Comparison of ENCODE assay signal across 11 mouse cellular contexts in the genomic region with DNA sequence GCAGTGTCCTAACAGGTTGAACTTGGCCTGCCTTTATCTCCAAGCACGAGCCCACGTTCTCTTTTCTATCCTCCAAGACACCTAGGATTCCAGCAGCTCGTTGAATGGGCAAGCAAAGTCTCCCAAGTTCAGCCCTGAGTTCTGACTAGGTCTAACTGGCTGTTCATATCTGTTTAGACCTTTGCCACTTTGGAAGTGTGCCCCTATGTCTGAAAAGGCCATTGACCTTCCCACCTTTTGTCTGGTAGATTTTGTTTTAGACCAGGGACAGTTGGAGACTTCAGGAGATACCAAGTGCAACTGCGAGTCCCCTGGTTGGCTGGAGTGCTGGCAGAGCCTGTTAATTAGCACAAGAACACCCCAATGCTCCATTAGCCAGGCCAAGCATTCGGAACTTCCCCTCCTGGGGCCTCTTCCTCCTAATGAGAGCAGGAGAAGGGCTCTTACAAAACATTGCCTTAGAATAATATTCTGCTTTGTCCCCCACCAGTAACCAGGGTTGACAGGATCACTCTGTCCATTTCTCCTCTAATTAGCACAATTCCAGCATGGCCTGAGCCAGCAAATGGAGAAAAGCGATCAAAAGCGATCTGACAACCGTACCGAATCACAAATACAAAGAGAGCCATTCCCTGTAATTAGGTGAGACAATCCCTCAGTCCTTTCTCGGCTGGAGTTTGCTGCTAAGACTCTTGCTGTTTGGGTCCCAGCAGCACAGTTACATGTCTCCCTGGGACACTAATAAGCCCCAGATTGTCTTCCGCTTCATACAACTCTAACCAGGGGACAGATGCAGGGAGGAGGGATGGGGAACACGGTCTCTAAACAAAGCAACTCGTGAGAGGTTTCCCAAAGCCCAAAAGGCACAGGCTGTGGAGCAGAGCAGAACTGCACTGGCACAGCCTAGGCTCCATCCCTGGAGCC. TPM values are rescaled to one million over a fixed set of nuclear protein-coding genes. Genes with fewer than 3 reads are reported as not detected.
DNase-seq lines count a peak whose midpoint lies in the region; ATAC-seq and TF ChIP-seq lines count a peak whose summit lies in the region.
"Had no signal": no experiment of that assay in that cellular context is flagged by ENCODE, and none has a peak within 500 bp of the region (broad histone marks: within the 10 kb centered on the region; RNA-seq: fewer than 3 reads in every experiment).

No protein-coding gene starts in this region.

- H3K9me3 ChIP-seq in forebrain, embryonic 15.5 days = no peaks in the 10 kb centered on the region
- no peaks in the 10 kb centered on the region for H3K9me3 ChIP-seq in neural tube, embryonic 13.5 days
- H3K9me3 ChIP-seq: liver, embryonic 13.5 days had no signal

- no peak for TF ChIP-seq CTCF in thymus, adult 2 months (IDR thresholded peaks at IDR 0.05; ENCODE audit: borderline replicate concordance, control insufficient read depth, extremely low read depth, insufficient read depth, low read length, poor library complexity)

- no peaks in the 10 kb centered on the region for H3K27me3 ChIP-seq in forebrain, embryonic 15.5 days
- H3K27me3 ChIP-seq in neural tube, embryonic 13.5 days = peaks cover 78% of the 10 kb centered on the region
- no peaks in the 10 kb centered on the region for H3K27me3 ChIP-seq in thymus, adult 2 months (ENCODE audit: control insufficient read depth, insufficient read depth, low read length)
- H3K27me3 ChIP-seq: liver, embryonic 13.5 days had no signal

- H3K4me2 ChIP-seq in forebrain, embryonic 15.5 days (replicated peaks) = no peak overlapping the region
- no peak overlapping the region for H3K4me2 ChIP-seq in neural tube, embryonic 13.5 days
- H3K4me2 ChIP-seq: liver, embryonic 13.5 days had no signal

- no peaks in the 10 kb centered on the region for H3K36me3 ChIP-seq in forebrain, embryonic 15.5 days
- no peaks in the 10 kb centered on the region for H3K36me3 ChIP-seq in neural tube, embryonic 13.5 days
- H3K36me3 ChIP-seq in thymus, adult 2 months (ENCODE audit: control insufficient read depth, insufficient read depth, low read length) = no peaks in the 10 kb centered on the region; the same call in 1 of the 2 replicates

- WGBS in forebrain, embryonic 15.5 days = 9% methylated on average over 13 of the region's 13 CpGs
- 31% methylated on average over 13 of the region's 13 CpGs for WGBS in neural tube, embryonic 13.5 days
- WGBS in thymus, adult 2 months = 97% methylated on average over 13 of the region's 13 CpGs

- peak; percentile 78 for DNase-seq in heart, adult 11 months
- DNase-seq in heart, postnatal 25 days (ENCODE audit: low spot score) = no peak
- DNase-seq in layer of hippocampus, postnatal 14 days (ENCODE audit: low spot score in 2 of 2) = peak; percentile 48 to 67
- DNase-seq in thymus, adult 2 months = no peak
- DNase-seq in spleen, postnatal 36 days (ENCODE audit: low spot score in 2 of 2) = no peak
- DNase-seq: liver, embryonic 13.5 days had no signal

- no peak for TF ChIP-seq POLR2A in thymus, adult 2 months (IDR thresholded peaks at IDR 0.05; ENCODE audit: control insufficient read depth, extremely low read depth, insufficient read depth, low read length, poor library complexity)

- no peak overlapping the region for H3K9ac ChIP-seq in forebrain, embryonic 15.5 days (replicated peaks)
- H3K9ac ChIP-seq in neural tube, embryonic 13.5 days = no peak overlapping the region
- H3K9ac ChIP-seq: liver, embryonic 13.5 days had no signal

- no peak overlapping the region for H3K4me3 ChIP-seq in forebrain, embryonic 15.5 days
- H3K4me3 ChIP-seq in neural tube, embryonic 13.5 days = no peak overlapping the region
- no peak overlapping the region for H3K4me3 ChIP-seq in thymus, adult 2 months (ENCODE audit: control insufficient read depth, insufficient read depth, low read length)
- H3K4me3 ChIP-seq: erythroblast, embryonic 14.5 days; liver, embryonic 13.5 days had no signal

- H3K27ac ChIP-seq in forebrain, embryonic 15.5 days (replicated peaks) = peak overlapping the region; percentile 81
- peak overlapping the region; percentile 42; the same call in 1 of the 2 replicates for H3K27ac ChIP-seq in neural tube, embryonic 13.5 days (replicated peaks)
- H3K27ac ChIP-seq in thymus, adult 2 months (ENCODE audit: control insufficient read depth, insufficient read depth, low read length) = no peak overlapping the region
- H3K27ac ChIP-seq: liver, embryonic 13.5 days had no signal

- intact Hi-C loops in heart, postnatal 25 days (cut with DNase I) = no loop called here

- peak; percentile 93 for ATAC-seq in forebrain, embryonic 15.5 days (replicated peaks)
- peak; percentile 83 for ATAC-seq in neural tube, embryonic 13.5 days (ENCODE audit: low read depth)
- no peak for ATAC-seq in megakaryocyte progenitor cell, adult 5-6 weeks (replicated peaks; ENCODE audit: poor library complexity)

- H3K4me1 ChIP-seq in forebrain, embryonic 15.5 days = peaks cover 27% of the 10 kb centered on the region
- peaks cover 25% of the 10 kb centered on the region for H3K4me1 ChIP-seq in neural tube, embryonic 13.5 days (replicated peaks)
- no peaks in the 10 kb centered on the region for H3K4me1 ChIP-seq in thymus, adult 2 months (replicated peaks; ENCODE audit: control insufficient read depth, insufficient read depth, low read length)

RNA-seq across cellular contexts. Expression of a gene that starts 37.4 kb away (rescaled TPM):
- not detected for total RNA-seq in heart, postnatal 25 days (2021)
- polyA plus RNA-seq in forebrain, embryonic 15.5 days (2015; fragmentation: Nextera tagmentation; extraction: Ambion mirVana) = 0.05 TPM in 2 replicates
- total RNA-seq in layer of hippocampus, postnatal 14 days (2021) = under 1 TPM; 0.23 to 0.31 TPM
- polyA plus RNA-seq in neural tube, embryonic 13.5 days (2015; fragmentation: Nextera tagmentation; extraction: Ambion mirVana) = 7.5 and 7.7 TPM in 2 replicates
- polyA plus RNA-seq in thymus, adult 2 months (2012; rRNA removed) = 0.70 and 0.74 TPM in 2 replicates
- not detected in 2 replicates for total RNA-seq in megakaryocyte progenitor cell, adult 5-6 weeks (2015)
- not detected in 2 replicates for total RNA-seq in megakaryocyte progenitor cell, adult 5-6 weeks (2017)
- total RNA-seq: hematopoietic stem cell, adult 5-6 weeks had no signal
- polyA plus RNA-seq: erythroblast, embryonic 14.5 days; liver, embryonic 13.5 days had no signal

Comparison
In these comparisons a context has a peak if more than half of its experiments do, and no peak if none do; other contexts are left out.
1. DNase-seq: peak in heart, adult 11 months (single experiment) and layer of hippocampus, postnatal 14 days (2 of 2); none in heart, postnatal 25 days (single experiment), thymus, adult 2 months (single experiment) and spleen, postnatal 36 days (0 of 2).